Mouse (Mus musculus) spleen, adult 2 months (tissue): Measurements from ENCODE around the gene Twsg1.

Source experiments
- CTCF ChIP-seq: fragments of 200-500 bp; IDR thresholded peaks from 2 replicates; pipeline ENCODE4 v1.5.1; 2011; ENCODE audit warnings: mild to moderate bottlenecking, inconsistent platforms; ENCODE audit not compliant: insufficient read depth, insufficient read length, insufficient replicate concordance; ENCODE audit errors: extremely low read depth
- POLR2A ChIP-seq: fragments of 200-500 bp; IDR thresholded peaks from 2 replicates; pipeline ENCODE4 v1.6.1; 2011; ENCODE audit warnings: low read depth, low read length, inconsistent platforms

DNA sequence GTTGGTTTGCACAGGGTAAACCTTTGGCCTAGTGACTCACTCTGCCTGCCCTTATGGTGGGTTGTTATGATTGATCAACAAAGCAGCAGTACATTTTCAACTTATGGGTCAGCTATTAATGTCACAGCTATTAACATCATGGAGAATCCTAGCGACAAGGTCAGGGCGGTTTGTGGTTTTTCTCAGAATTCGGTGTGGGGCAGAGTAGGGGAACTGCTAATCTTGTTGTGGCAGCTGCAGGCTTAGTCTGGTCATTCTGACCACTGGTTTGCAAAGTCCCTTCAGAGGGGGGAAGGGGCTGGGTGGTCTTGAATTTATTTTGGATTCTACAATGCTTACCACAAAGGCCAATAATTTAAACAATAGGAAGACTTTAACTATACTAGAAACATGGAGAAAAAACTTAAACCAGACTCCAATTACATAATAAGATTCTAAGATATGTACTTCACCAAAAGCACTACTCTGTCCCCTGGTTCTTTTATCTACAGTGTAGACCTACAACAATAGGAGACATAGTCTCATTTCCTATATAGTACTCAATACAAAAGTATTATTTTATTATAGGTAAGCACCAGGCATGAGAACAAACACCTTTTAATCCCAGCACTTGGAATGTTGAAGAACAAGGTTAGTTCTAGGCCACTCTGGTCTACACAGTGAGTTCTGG is 37.3 kb upstream of the Twsg1 start:
- TF ChIP-seq CTCF, result no peak
- TF ChIP-seq POLR2A, result no peak
